Mouse (Mus musculus) hindbrain, embryonic 10.5 days (tissue): Measurements from ENCODE around the gene P2rx3. TPM values are rescaled to one million over a fixed set of nuclear protein-coding genes. Genes with fewer than 3 reads are reported as not detected.

Experiments used
- DNase-seq: peaks from one replicate; pipeline ENCODE4 v3.0.0-alpha.2; 2017; ENCODE audit warnings: low spot score
- H3K27ac ChIP-seq: fragments of 300-500 bp; sonication (generic); 2 replicates; pipeline ENCODE4 v1.5.1; 2016; ENCODE audit warnings: mild to moderate bottlenecking, moderate library complexity
- H3K27me3 ChIP-seq: fragments of 300-500 bp; sonication (generic); 2 replicates; pipeline ENCODE4 v1.6.1; 2016; ENCODE audit warnings: mild to moderate bottlenecking; ENCODE audit not compliant: poor library complexity, insufficient read depth, severe bottlenecking
- H3K36me3 ChIP-seq: fragments of 300-500 bp; sonication (generic); 2 replicates; pipeline ENCODE4 v1.6.1; 2016; ENCODE audit warnings: mild to moderate bottlenecking, moderate library complexity
- H3K4me1 ChIP-seq: fragments of 300-500 bp; sonication (generic); replicated peaks from 2 replicates; pipeline ENCODE4 v1.6.1; 2016; ENCODE audit warnings: mild to moderate bottlenecking
- H3K4me3 ChIP-seq: fragments of 300-500 bp; sonication (generic); 2 replicates; pipeline ENCODE4 v1.5.1; 2016; ENCODE audit warnings: mild to moderate bottlenecking, moderate library complexity
- H3K9me3 ChIP-seq: fragments of 300-500 bp; sonication (generic); 2 replicates; pipeline ENCODE4 v1.6.1; 2016; ENCODE audit warnings: mild to moderate bottlenecking, moderate library complexity
- WGBS: fragments of 180-500 bp; shearing (Covaris S2); methylation state at CpG from one replicate; pipeline ENCODE4 v1.1.7; 2016; 5-methylcytosine and 5-hydroxymethylcytosine counted together
- polyA plus RNA-seq: library from polyadenylated mRNA; unstranded; fragments of >200 nt; fragmentation: Nextera tagmentation; extraction: Ambion mirVana; gene quantifications from 2 replicates; pipeline ENCODE4 v1.2.1, GENCODE M21; 2016

The P2rx3 gene
- polyA plus RNA-seq, 1 experiment from 2014 or later: 18.0 TPM

DNA sequence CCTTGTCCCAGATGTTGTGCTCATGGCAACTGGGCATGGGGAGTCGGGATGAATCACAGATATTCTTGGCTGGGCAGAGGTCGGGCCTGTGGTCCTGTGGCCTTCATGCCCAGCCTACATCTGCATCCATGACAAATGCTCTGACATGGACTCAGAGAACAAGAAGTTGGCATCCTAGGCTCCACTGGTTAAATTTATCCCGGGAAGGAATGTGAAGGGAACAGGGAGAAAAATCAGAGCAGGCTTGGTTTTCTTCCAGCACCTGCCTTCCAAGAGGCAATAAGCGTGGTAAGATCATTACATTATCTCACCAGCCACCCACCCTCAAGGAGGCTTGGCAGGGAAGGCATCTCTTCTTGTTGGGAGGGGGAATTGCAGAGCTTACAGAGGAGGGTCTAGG, 32.9 kb downstream of the P2rx3 start:
- no peak overlapping the region for H3K4me3 ChIP-seq
- H3K36me3 ChIP-seq: no peaks in the 10 kb centered on the region
- H3K27ac ChIP-seq: no peak overlapping the region
- H3K4me1 ChIP-seq: peaks cover 3% of the 10 kb centered on the region; the same call in 1 of the 2 replicates
- DNase-seq: no peak
- no peaks in the 10 kb centered on the region for H3K27me3 ChIP-seq
- 89% methylated on average over 4 of the region's 4 CpGs for WGBS
- H3K9me3 ChIP-seq: no peaks in the 10 kb centered on the region

DNA sequence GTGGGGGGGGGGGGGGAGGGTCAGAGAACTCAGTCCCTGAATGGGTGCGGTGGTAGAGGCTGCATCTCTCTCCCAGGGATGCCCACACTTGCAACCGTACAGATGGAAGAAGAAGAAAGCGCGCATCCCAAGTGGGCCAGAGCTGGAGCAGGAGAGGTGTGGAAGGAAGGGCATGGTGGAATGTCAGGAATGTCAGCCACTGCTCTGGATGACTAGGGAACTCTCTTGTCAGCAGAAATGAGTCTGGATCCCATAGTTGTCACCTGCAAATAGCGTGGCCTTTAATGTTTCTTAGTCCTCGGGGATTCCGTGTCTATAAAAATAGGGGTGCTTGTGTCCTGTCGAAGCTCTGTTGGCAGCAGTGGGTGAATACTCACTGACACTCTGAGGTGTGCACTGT, 34.7 kb downstream of the P2rx3 start:
- WGBS: 77% methylated on average over 8 of the region's 8 CpGs
- H3K4me3 ChIP-seq: no peak overlapping the region

DNA sequence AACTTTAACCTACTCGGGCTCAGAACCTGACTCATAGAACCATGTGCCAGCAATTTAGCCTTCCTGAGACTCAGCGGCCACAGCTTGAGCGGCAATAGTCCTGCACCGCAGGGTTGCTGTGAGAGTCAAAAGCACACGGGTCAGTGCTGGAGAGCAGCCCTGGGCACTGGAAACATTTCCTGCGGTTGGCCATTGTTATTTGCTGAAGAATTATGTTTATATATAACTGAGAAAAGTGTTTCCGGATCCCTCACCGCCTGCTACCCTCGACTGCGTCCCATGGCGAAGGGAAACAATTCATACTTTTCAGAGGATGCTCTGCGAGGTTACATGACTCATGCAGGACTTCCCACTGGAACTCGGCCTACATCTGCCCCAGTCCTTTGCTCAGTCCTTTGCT, 35.8 kb downstream of the P2rx3 start:
- Histone ChIP-seq H3K9me3 (no peaks in the 10 kb centered on the region), H3K4me1 (peaks cover 3% of the 10 kb centered on the region; the same call in 1 of the 2 replicates), H3K4me3 (no peak overlapping the region), H3K27ac (no peak overlapping the region), H3K36me3 (no peaks in the 10 kb centered on the region), H3K27me3 (no peaks in the 10 kb centered on the region)
- 73% methylated on average over 13 of the region's 13 CpGs for WGBS
- no peak for DNase-seq

More for the DNA sequence above, 34.7 kb downstream of the P2rx3 start:
- Histone ChIP-seq H3K4me1 (peaks cover 3% of the 10 kb centered on the region; the same call in 1 of the 2 replicates), H3K27ac (no peak overlapping the region), H3K9me3 (no peaks in the 10 kb centered on the region), H3K27me3 (no peaks in the 10 kb centered on the region), H3K36me3 (no peaks in the 10 kb centered on the region)
- no peak for DNase-seq

DNA sequence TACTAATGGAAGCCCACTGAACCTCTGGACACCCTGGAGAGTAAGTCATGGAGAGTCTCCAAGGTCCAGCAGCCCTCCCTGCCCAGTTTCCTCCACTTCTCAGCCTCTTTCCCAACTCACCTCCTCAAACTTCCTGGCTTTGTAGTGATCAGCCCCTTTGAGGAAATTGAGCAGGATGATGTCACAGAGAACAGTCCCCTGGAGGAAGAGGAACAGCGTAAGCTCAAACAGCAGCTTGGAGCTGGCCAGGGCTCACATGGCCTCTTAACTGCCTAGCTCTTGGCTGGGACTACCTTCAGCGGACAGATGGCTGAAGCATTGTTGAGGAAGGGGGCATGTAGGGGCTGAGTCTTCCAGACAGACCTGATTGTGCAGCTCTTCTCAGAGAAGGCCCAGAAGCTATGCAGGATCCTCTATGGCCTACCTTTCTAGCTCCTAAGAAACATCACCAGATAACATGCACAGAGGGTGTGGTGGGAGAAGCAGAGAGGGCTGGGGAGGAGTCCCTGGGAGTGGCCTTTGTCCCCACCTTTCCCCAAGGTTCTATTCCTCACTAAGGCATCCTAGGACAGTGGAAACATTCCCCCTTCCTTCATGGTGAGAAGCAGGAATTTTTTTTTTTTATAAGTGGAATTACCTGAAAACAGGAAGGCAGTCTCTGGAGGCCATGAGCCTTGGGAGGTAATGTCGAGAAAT, 37.6 kb downstream of the P2rx3 start:
- WGBS: 83% methylated on average over 3 of the region's 3 CpGs
- Histone ChIP-seq H3K9me3 (no peaks in the 10 kb centered on the region), H3K4me1 (peaks cover 3% of the 10 kb centered on the region; the same call in 1 of the 2 replicates), H3K4me3 (no peak overlapping the region), H3K27ac (no peak overlapping the region), H3K36me3 (no peaks in the 10 kb centered on the region), H3K27me3 (no peaks in the 10 kb centered on the region)
- no peak for DNase-seq

DNA sequence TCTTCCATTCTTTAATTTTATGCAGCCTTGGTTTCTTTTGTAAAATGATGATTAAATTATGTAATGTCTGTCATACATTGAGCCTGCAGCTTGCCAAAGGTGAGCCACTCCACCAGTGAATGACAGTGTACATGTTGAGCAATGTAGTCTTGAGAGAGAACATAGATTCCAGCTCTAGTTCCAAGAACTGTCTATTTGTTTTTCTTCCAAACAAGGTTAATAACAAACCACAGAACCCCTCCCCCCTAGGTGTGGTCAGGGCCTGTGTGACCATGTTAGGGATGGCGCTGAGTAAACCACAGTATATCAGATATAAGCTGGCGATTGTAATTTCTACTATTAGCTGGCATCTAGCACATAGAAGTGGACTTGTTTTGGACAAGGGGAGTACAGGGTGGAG, 40.9 kb downstream of the P2rx3 start:
- Histone ChIP-seq H3K9me3 (no peaks in the 10 kb centered on the region), H3K36me3 (no peaks in the 10 kb centered on the region), H3K4me1 (no peaks in the 10 kb centered on the region), H3K27ac (no peak overlapping the region), H3K4me3 (no peak overlapping the region), H3K27me3 (no peaks in the 10 kb centered on the region)
- WGBS: 91% methylated on average over 2 of the region's 2 CpGs
- no peak for DNase-seq

DNA sequence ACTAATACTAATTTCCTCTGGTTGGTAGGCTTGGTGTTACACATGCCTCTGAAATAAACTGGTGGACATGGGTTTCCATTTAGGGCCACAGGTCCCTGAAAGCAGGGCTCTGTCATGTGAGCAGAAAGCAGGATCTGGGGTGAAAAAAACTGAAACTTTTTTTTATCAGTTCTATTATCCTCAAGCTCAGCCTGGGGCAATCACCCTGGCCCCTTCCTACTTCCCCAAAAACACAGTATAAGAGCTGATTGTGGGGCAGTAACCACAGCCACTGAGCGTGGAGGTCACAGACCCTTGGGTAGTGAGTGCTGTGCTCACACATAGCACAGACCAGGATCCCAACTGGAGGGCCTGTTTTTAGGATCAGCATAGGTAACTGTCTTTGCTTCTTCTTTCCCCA, 49.3 kb downstream of the P2rx3 start, which contains the start of gene Prg3:
Gene Prg3, plus strand, starts transcription at position 286 of the 400 bp plus-strand sequence.
- no peaks in the 10 kb centered on the region for H3K4me1 ChIP-seq
- 75% methylated on average over 1 of the region's 1 CpGs for WGBS
- no peaks in the 10 kb centered on the region for H3K9me3 ChIP-seq
- H3K27me3 ChIP-seq: no peaks in the 10 kb centered on the region
- no peak for DNase-seq
- no peaks in the 10 kb centered on the region for H3K36me3 ChIP-seq
- H3K4me3 ChIP-seq: no peak within 1 kb of the TSS
- no peak within 1 kb of the TSS for H3K27ac ChIP-seq

DNA sequence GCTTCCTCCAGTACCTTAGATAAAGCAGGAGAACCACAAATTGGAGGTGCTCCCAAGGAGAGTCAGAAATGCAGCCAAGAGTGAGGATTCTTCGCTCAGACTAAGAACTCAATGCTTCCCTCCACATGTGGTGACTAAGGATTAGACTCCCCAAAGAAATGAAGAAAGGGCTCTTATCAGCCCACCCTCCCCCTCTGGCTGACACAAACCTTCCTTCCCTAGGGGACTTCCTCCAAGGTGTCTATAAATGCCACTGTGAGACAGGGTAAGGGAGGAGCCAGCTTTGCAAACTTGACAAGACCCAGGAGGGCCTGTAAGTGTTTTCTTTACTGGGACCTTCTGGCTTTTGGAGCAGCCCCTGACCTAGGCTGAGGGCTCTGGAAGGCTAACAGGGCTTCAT, 57.1 kb downstream of the P2rx3 start, which contains the start of gene Prg2:
Gene Prg2, plus strand, starts transcription at position 274 of the 400 bp plus-strand sequence.
- Histone ChIP-seq H3K9me3 (no peaks in the 10 kb centered on the region), H3K27ac (no peak within 1 kb of the TSS), H3K4me3 (no peak within 1 kb of the TSS), H3K27me3 (no peaks in the 10 kb centered on the region), H3K36me3 (no peaks in the 10 kb centered on the region), H3K4me1 (no peaks in the 10 kb centered on the region)
- DNase-seq: no peak
- 50% methylated on average over 1 of the region's 1 CpGs for WGBS

DNA sequence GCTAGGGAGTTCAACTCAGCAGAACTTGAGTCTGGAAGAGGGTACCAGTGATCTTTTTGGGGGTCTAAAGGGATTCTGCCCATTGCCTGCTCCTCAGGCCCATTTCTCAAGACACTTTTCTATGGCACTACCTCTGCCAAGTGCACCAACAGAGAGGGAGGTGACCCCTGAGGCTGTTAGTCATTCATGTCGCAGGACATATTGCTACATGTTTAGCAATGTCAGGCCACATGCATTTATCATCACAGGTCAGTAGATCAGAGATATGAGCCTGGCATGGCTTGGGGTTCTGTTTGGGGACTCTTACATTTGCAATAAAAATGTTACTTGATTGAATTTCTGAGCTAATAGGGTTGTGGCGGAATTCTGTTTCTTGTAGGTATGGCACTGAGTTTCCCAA, 61.7 kb downstream of the P2rx3 start:
- Histone ChIP-seq H3K36me3 (no peaks in the 10 kb centered on the region), H3K4me1 (no peaks in the 10 kb centered on the region), H3K27me3 (no peaks in the 10 kb centered on the region), H3K4me3 (no peak overlapping the region), H3K27ac (no peak overlapping the region), H3K9me3 (no peaks in the 10 kb centered on the region)
- WGBS: 90% methylated on average over 2 of the region's 2 CpGs
- DNase-seq: no peak

DNA sequence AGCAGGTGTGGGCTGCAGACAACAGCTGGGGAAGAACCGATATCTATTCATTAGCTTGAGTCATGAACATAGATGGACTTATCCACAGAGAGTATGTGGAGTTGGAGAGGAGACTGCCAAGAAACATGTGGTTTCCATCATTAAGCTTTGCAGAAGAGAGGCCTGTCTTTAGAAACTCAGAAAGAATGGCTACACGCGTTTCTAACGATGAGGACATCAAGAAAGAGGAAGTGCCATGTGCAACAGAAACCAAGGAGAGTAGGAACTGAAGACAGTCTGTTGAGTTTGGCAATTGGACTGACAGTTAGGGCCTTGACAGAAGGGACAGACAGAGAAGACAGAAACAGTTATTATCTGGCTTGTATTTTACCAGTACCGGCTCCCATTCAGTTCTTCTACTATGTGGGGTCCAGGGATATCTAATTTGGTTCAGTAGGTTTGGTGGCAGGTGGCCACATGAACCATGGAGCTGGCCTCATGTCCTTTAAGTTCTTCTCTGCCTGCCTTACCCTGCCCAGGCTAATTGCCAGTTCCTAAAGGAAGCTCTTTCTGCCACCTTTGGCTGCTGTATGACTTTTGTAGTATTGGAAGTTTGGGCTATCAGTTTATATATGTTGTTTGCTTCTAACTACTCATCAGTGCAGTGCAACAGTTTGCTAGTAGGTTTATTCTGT, 69.8 kb downstream of the P2rx3 start:
- no peak overlapping the region for H3K27ac ChIP-seq
- no peaks in the 10 kb centered on the region for H3K36me3 ChIP-seq
- DNase-seq: no peak
- WGBS: 91% methylated on average over 5 of the region's 5 CpGs
- no peaks in the 10 kb centered on the region for H3K27me3 ChIP-seq
- no peaks in the 10 kb centered on the region for H3K9me3 ChIP-seq
- H3K4me3 ChIP-seq: no peak overlapping the region
- peaks cover 12% of the 10 kb centered on the region for H3K4me1 ChIP-seq

DNA sequence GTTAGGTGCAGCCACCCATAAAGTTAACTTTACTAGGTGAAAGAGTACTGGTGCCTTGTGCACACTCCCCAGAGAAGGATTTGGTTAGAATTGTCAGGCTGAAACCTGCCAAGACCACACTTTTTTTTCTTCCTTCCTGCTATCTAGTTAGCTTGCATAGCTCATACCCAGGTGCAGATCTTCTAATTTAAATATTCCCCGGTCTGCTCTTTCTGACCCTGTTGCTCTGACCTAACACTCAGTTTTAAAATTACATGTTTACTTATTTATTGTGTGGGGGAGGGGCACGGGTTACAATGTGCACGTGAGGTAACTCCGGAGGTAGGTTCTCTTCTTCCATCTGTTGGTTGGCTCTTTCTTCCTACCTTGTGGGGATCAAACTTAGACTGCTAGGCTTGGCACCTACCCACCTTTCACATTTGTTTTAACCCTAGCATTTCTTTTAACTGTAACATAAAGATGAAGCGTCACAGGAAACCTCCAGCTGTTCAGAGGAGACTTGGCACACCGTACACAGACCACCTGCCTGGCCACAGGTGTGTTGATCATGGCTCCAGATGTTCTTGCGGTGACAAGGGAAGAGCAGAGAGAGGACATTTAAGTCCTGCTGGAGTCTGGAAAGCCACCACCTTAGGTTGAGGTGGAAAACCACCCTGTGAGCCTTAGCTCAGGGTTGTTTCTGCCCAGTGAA, 73.0 kb downstream of the P2rx3 start:
- Histone ChIP-seq H3K9me3 (no peaks in the 10 kb centered on the region), H3K27ac (no peak overlapping the region), H3K4me3 (no peak overlapping the region), H3K4me1 (peaks cover 20% of the 10 kb centered on the region), H3K27me3 (no peaks in the 10 kb centered on the region), H3K36me3 (no peaks in the 10 kb centered on the region)
- 92% methylated on average over 7 of the region's 7 CpGs for WGBS
- no peak for DNase-seq

DNA sequence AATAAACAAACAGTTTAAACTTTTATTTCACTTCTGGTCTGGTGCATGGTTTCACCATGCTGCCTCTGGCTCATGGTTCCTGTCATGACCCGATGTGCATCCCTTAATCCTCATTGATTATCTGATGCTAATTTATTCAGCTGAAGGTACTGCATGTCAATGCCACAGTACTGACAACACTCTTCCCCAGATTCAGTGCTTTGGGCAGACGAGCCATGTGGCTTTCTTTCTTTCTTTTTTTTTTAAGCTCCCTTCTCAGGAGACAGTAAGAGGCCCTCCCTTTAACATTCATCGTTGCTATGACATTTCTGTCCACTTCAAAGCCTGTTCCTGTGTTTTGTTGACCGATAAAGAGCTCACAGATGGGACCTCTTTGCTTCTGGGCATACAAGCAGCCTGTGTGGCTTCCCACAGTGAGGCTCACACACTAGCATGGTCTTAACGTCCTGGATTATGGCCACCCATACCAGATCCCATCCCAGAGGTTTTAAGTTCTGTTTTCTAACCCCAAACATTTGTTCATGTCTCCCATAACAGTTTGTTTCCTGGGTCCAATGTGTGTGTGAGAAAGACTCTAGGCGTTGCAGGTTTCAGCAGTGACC, 74.3 kb downstream of the P2rx3 start:
- no peak for DNase-seq
- no peaks in the 10 kb centered on the region for H3K9me3 ChIP-seq
- H3K4me3 ChIP-seq: no peak overlapping the region
- no peaks in the 10 kb centered on the region for H3K27me3 ChIP-seq
- H3K36me3 ChIP-seq: peaks cover 4% of the 10 kb centered on the region
- H3K27ac ChIP-seq: no peak overlapping the region
- H3K4me1 ChIP-seq: peaks cover 20% of the 10 kb centered on the region
- 31% methylated on average over 6 of the region's 6 CpGs for WGBS

DNA sequence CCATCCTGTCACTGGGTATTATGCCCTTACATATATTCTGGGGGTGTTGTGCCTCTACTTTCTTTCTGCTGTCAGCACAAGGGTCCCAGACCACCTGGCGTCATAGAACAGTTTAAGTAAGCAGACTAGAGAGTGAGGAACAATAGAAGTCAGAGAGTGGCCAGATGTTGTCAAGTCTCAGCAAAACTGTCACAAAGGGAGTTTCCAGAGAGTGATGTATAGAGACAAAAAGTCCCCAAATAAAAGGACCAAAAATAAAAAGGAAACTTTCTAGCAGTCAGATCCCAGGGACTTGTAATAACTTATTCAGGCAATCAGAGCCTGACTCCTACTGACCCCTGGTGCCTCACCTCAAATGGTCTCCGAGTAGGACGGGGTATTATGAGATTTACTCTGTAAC, 75.4 kb downstream of the P2rx3 start:
- 76% methylated on average over 3 of the region's 3 CpGs for WGBS
- peaks cover 10% of the 10 kb centered on the region for H3K36me3 ChIP-seq
- peaks cover 20% of the 10 kb centered on the region for H3K4me1 ChIP-seq
- H3K9me3 ChIP-seq: no peaks in the 10 kb centered on the region
- no peak for DNase-seq
- H3K27ac ChIP-seq: no peak overlapping the region
- H3K27me3 ChIP-seq: no peaks in the 10 kb centered on the region
- no peak overlapping the region for H3K4me3 ChIP-seq
